Mouse (Mus musculus): ENCODE results near the gene Rin2.

DNA sequence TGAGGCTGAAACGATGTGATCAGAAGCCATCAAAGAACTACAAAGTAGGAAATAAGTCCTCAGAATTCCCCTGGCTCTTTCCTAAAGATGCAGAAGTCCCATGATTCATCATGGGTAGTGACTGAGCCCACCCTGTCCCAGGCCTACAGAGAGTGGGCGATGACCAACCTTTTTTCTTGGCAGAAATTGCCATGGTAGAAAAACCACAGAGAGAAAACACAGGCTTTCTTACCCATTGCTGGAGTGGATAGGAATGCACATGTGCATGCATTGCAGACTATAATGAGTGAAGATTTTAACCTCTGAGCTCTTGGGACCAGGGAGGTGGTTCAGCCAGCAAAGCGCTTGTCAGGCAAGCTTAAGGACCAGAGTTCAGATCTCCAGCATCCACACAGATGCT, 202.2 kb downstream of the Rin2 start:
- TF ChIP-seq POLR2A (IDR thresholded peaks at IDR 0.05; ENCODE audit: insufficient read depth, low read length), result no peak
- no peak for TF ChIP-seq EP300 (IDR thresholded peaks at IDR 0.05; ENCODE audit: insufficient read depth, low read depth, low read length)

Measured in ES-Bruce4 (cell line).